Mouse (Mus musculus): ENCODE results near the gene Lrig1.
A peak's percentile ranks its signal among the peaks of the same experiment; 100 is the strongest.

GRCm38 (mm10) chr6:94563203-94563940 lies 136.6 kb downstream of the Lrig1 start:
- peak; percentile 57 for TF ChIP-seq CTCF (IDR thresholded peaks at IDR 0.05)
- TF ChIP-seq EP300 (IDR thresholded peaks at IDR 0.05), result no peak

All from lung, postnatal 0 days (tissue).